Mouse (Mus musculus) adrenal gland, postnatal 25 days (tissue): Measurements from ENCODE around the gene Adamts13. TPM values are rescaled to one million over a fixed set of nuclear protein-coding genes. Genes with fewer than 3 reads are reported as not detected.
A peak's percentile ranks its signal among the peaks of the same experiment; 100 is the strongest.

Experiments used
- DNase-seq: peaks from one replicate; pipeline ENCODE4 v3.0.0; 2021; ENCODE audit warnings: mixed read lengths
- total RNA-seq: library from RNA; stranded (reverse); gene quantifications from 2 replicates; pipeline ENCODE4 v1.2.3, GENCODE M21; 2021

Adamts13 gene
- total RNA-seq, 1 experiment from 2014 or later, result not detected

- no peak for DNase-seq
These were observed 744 bp downstream of the Adamts13 start for GRCm38 (mm10) chr2:26973960-26974359.

GRCm38 (mm10) chr2:26980361-26980760, 7.1 kb downstream of the Adamts13 start:
- DNase-seq, result no peak

- no peak for DNase-seq
These were observed 11.0 kb downstream of the Adamts13 start for GRCm38 (mm10) chr2:26984179-26984578.

GRCm38 (mm10) chr2:26984640-26985039, 11.4 kb downstream of the Adamts13 start:
- DNase-seq, result no peak

- no peak for DNase-seq
These were observed 20.7 kb downstream of the Adamts13 start for GRCm38 (mm10) chr2:26993936-26994335.

- DNase-seq, result no peak
These were observed 24.3 kb downstream of the Adamts13 start for GRCm38 (mm10) chr2:26997498-26997897.

GRCm38 (mm10) chr2:26997993-26998392, 24.8 kb downstream of the Adamts13 start:
- DNase-seq, result no peak

GRCm38 (mm10) chr2:27006255-27006654, 33.0 kb downstream of the Adamts13 start:
- DNase-seq, result no peak

- no peak for DNase-seq
These were observed 34.5 kb downstream of the Adamts13 start for GRCm38 (mm10) chr2:27007701-27008100.

GRCm38 (mm10) chr2:27009714-27010244, 36.6 kb downstream of the Adamts13 start, which contains the start of gene Cacfd1:
TSS of gene Cacfd1 (plus strand) at chr2:27009926.
- DNase-seq, result peak; percentile 89

- DNase-seq, result peak; percentile 70
These were observed 44.6 kb downstream of the Adamts13 start for GRCm38 (mm10) chr2:27017802-27018201.

GRCm38 (mm10) chr2:27019530-27019929, 46.3 kb downstream of the Adamts13 start:
- DNase-seq, result no peak

GRCm38 (mm10) chr2:27021103-27021502, 47.9 kb downstream of the Adamts13 start:
- DNase-seq, result no peak

- no peak for DNase-seq
These were observed 49.4 kb downstream of the Adamts13 start for GRCm38 (mm10) chr2:27022612-27023011.

- no peak for DNase-seq
These were observed 50.9 kb downstream of the Adamts13 start for GRCm38 (mm10) chr2:27024136-27024535.

- DNase-seq, result no peak
These were observed 52.3 kb downstream of the Adamts13 start for GRCm38 (mm10) chr2:27025545-27025944.

- DNase-seq, result no peak
These were observed 53.1 kb downstream of the Adamts13 start for GRCm38 (mm10) chr2:27026332-27026731.

- DNase-seq, result no peak
These were observed 53.8 kb downstream of the Adamts13 start for GRCm38 (mm10) chr2:27026857-27027617.

GRCm38 (mm10) chr2:27027618-27028436, 54.6 kb downstream of the Adamts13 start, which contains the start of gene Slc2a6:
TSS of gene Slc2a6 (minus strand) at chr2:27027998.
- DNase-seq, result peak; percentile 88

- DNase-seq, result no peak
These were observed 55.3 kb downstream of the Adamts13 start for GRCm38 (mm10) chr2:27028437-27029015.

GRCm38 (mm10) chr2:27032361-27032760, 59.1 kb downstream of the Adamts13 start:
- no peak for DNase-seq

GRCm38 (mm10) chr2:27036003-27036402, 62.8 kb downstream of the Adamts13 start:
- no peak for DNase-seq

GRCm38 (mm10) chr2:27037008-27037407, 63.8 kb downstream of the Adamts13 start:
- no peak for DNase-seq
